Comparison of ENCODE assay signal across 8 mouse cellular contexts in genomic region chr19:55218192-55218739, GRCm38 (mm10). TPM values are rescaled to one million over a fixed set of nuclear protein-coding genes. Genes with fewer than 3 reads are reported as not detected.
DNase-seq lines count a peak whose midpoint lies in the region; ATAC-seq and TF ChIP-seq lines count a peak whose summit lies in the region.

No protein-coding gene starts in this region.

- peak; percentile 75 for ATAC-seq in embryonic facial prominence, embryonic 11.5 days (replicated peaks; ENCODE audit: insufficient number of reproducible peaks, low FRiP score, low TSS enrichment, low read depth)
- peak; percentile 83 for ATAC-seq in midbrain, embryonic 12.5 days (ENCODE audit: low FRiP score, low read depth)

- DNase-seq in 3134 (ENCODE audit: extremely low read depth, insufficient read length, low spot score) = peak; percentile 37
- peak; percentile 80 for DNase-seq in adrenal gland, postnatal 25 days
- DNase-seq in embryonic facial prominence, embryonic 11.5 days (ENCODE audit: low spot score) = peak; percentile 94
- peak; percentile 97 for DNase-seq in heart, adult 11 months
- DNase-seq in kidney, adult 11 months = peak; percentile 79
- peak; percentile 90 for DNase-seq in limb, embryonic 10.5 days (ENCODE audit: low spot score)

- no peaks in the 10 kb centered on the region for H3K9me3 ChIP-seq in embryonic facial prominence, embryonic 11.5 days (replicated peaks; ENCODE audit: control insufficient read depth, low read length)
- no peaks in the 10 kb centered on the region for H3K9me3 ChIP-seq in limb, embryonic 10.5 days (replicated peaks)
- H3K9me3 ChIP-seq in midbrain, embryonic 12.5 days = no peaks in the 10 kb centered on the region

- no peaks in the 10 kb centered on the region for H3K36me3 ChIP-seq in embryonic facial prominence, embryonic 11.5 days (replicated peaks; ENCODE audit: control insufficient read depth, insufficient read depth, low read depth, low read length)
- H3K36me3 ChIP-seq in limb, embryonic 10.5 days = no peaks in the 10 kb centered on the region
- no peaks in the 10 kb centered on the region for H3K36me3 ChIP-seq in midbrain, embryonic 12.5 days
- H3K36me3 ChIP-seq in small intestine, adult 2 months (ENCODE audit: control insufficient read depth, insufficient read depth, low read length) = no peaks in the 10 kb centered on the region

- peak overlapping the region; percentile 26 for H3K9ac ChIP-seq in embryonic facial prominence, embryonic 11.5 days (replicated peaks; ENCODE audit: low read length)
- peak overlapping the region; percentile 49 for H3K9ac ChIP-seq in midbrain, embryonic 12.5 days (replicated peaks)

- 3% methylated on average over 20 of the region's 20 CpGs for WGBS in embryonic facial prominence, embryonic 11.5 days
- WGBS in limb, embryonic 10.5 days = 4% methylated on average over 20 of the region's 20 CpGs
- WGBS in midbrain, embryonic 12.5 days = 3% methylated on average over 20 of the region's 20 CpGs
- WGBS in small intestine, adult 2 months = 4% methylated on average over 20 of the region's 20 CpGs

- H3K4me1 ChIP-seq in embryonic facial prominence, embryonic 11.5 days (ENCODE audit: control insufficient read depth, insufficient read depth, low read length) = no peaks in the 10 kb centered on the region; the same call in 1 of the 2 replicates
- H3K4me1 ChIP-seq in limb, embryonic 10.5 days = peaks cover 14% of the 10 kb centered on the region
- peaks cover 6% of the 10 kb centered on the region; the same call in 1 of the 2 replicates for H3K4me1 ChIP-seq in midbrain, embryonic 12.5 days
- H3K4me1 ChIP-seq in small intestine, adult 2 months (ENCODE audit: control insufficient read depth, insufficient read depth, insufficient read length, low read length) = no peaks in the 10 kb centered on the region

- TF ChIP-seq POLR2A in small intestine, adult 2 months (IDR thresholded peaks at IDR 0.05; ENCODE audit: low read depth, low read length) = no peak

- peak overlapping the region; percentile 35 for H3K4me2 ChIP-seq in embryonic facial prominence, embryonic 11.5 days (ENCODE audit: low read depth, low read length)
- peak overlapping the region; percentile 59 for H3K4me2 ChIP-seq in midbrain, embryonic 12.5 days (replicated peaks)

- peak overlapping the region; percentile 15; the same call in 1 of the 2 replicates for H3K4me3 ChIP-seq in embryonic facial prominence, embryonic 11.5 days (ENCODE audit: low read depth, low read length)
- H3K4me3 ChIP-seq in limb, embryonic 10.5 days = peak overlapping the region; percentile 47
- H3K4me3 ChIP-seq in midbrain, embryonic 12.5 days = peak overlapping the region; percentile 41
- H3K4me3 ChIP-seq in small intestine, adult 2 months (ENCODE audit: low read depth, low read length) = peak overlapping the region; percentile 55

- H3K27me3 ChIP-seq in embryonic facial prominence, embryonic 11.5 days (ENCODE audit: control insufficient read depth, insufficient read depth, low read length) = no peaks in the 10 kb centered on the region
- H3K27me3 ChIP-seq in limb, embryonic 10.5 days (ENCODE audit: low read depth, poor library complexity, severe bottlenecking) = peaks cover 7% of the 10 kb centered on the region; the same call in 1 of the 2 replicates
- peaks cover 9% of the 10 kb centered on the region; the same call in 1 of the 2 replicates for H3K27me3 ChIP-seq in midbrain, embryonic 12.5 days
- no peaks in the 10 kb centered on the region for H3K27me3 ChIP-seq in small intestine, adult 2 months (ENCODE audit: control insufficient read depth, insufficient read depth, low read length)

- peak; percentile 89; the same call in 1 of the 2 replicates for TF ChIP-seq CTCF in small intestine, adult 2 months (IDR thresholded peaks at IDR 0.05; ENCODE audit: extremely low read depth, insufficient read length, insufficient replicate concordance, low read depth, low read length)

- no peak overlapping the region for H3K27ac ChIP-seq in embryonic facial prominence, embryonic 11.5 days (replicated peaks; ENCODE audit: low read depth, low read length)
- H3K27ac ChIP-seq in limb, embryonic 10.5 days = peak overlapping the region; percentile 30; the same call in 1 of the 2 replicates
- no peak overlapping the region for H3K27ac ChIP-seq in midbrain, embryonic 12.5 days (replicated peaks)
- no peak overlapping the region for H3K27ac ChIP-seq in small intestine, adult 2 months (ENCODE audit: insufficient read depth, low read depth, low read length)

RNA-seq across cellular contexts. Expression of gene Gucy2g, which starts 22.8 kb away (rescaled TPM):
- not detected in 2 replicates for total RNA-seq in adrenal gland, postnatal 25 days (2021)
- not detected in 2 replicates for polyA plus RNA-seq in embryonic facial prominence, embryonic 11.5 days (2014; fragmentation: Nextera tagmentation; extraction: Ambion mirVana)
- not detected in 2 replicates for polyA plus RNA-seq in limb, embryonic 10.5 days (2016; fragmentation: Nextera tagmentation; extraction: Ambion mirVana)
- not detected in 2 replicates for polyA plus RNA-seq in midbrain, embryonic 12.5 days (2016; fragmentation: Nextera tagmentation; extraction: Ambion mirVana)
- 0.03 TPM in 1 of 2 replicates, not detected in the other for polyA plus RNA-seq in small intestine, adult 2 months (2012; rRNA removed)

RNA-seq across cellular contexts. Expression of gene Acsl5, which starts 33.5 kb away (rescaled TPM):
- 94.6 and 149 TPM in 2 replicates for total RNA-seq in adrenal gland, postnatal 25 days (2021)
- polyA plus RNA-seq in embryonic facial prominence, embryonic 11.5 days (2014; fragmentation: Nextera tagmentation; extraction: Ambion mirVana) = 30.0 and 30.6 TPM in 2 replicates
- 15.4 and 25.6 TPM in 2 replicates for polyA plus RNA-seq in limb, embryonic 10.5 days (2016; fragmentation: Nextera tagmentation; extraction: Ambion mirVana)
- polyA plus RNA-seq in midbrain, embryonic 12.5 days (2016; fragmentation: Nextera tagmentation; extraction: Ambion mirVana) = 11.2 and 13.9 TPM in 2 replicates
- polyA plus RNA-seq in small intestine, adult 2 months (2012; rRNA removed) = 73.3 and 185 TPM in 2 replicates

RNA-seq across cellular contexts. Expression of gene Tectb, which starts 37.7 kb away (rescaled TPM):
- 0.67 and 1.2 TPM in 2 replicates for total RNA-seq in adrenal gland, postnatal 25 days (2021)
- polyA plus RNA-seq in embryonic facial prominence, embryonic 11.5 days (2014; fragmentation: Nextera tagmentation; extraction: Ambion mirVana) = not detected in 2 replicates
- not detected in 2 replicates for polyA plus RNA-seq in limb, embryonic 10.5 days (2016; fragmentation: Nextera tagmentation; extraction: Ambion mirVana)
- polyA plus RNA-seq in midbrain, embryonic 12.5 days (2016; fragmentation: Nextera tagmentation; extraction: Ambion mirVana) = 0.31 TPM in 2 replicates
- polyA plus RNA-seq in small intestine, adult 2 months (2012; rRNA removed) = not detected in 2 replicates

Comparison
In these comparisons a context has a peak if more than half of its experiments do, and no peak if none do; other contexts are left out.
1. DNase-seq: peak in every context shown above with its lines; median percentile 97 in heart, adult 11 months; 94 in embryonic facial prominence, embryonic 11.5 days; 90 in limb, embryonic 10.5 days; 80 in adrenal gland, postnatal 25 days; 79 in kidney, adult 11 months; 37 in 3134.